Mouse (Mus musculus) C2C12 (cell line): ENCODE data around the gene Nppc. TPM values are rescaled to one million over a fixed set of nuclear protein-coding genes. Genes with fewer than 3 reads are reported as not detected.
A peak's percentile ranks its signal among the peaks of the same experiment; 100 is the strongest.

Experiments used
- H3K27me3 ChIP-seq: one replicate; pipeline ENCODE4 v1.6.1; 2011; ENCODE audit not compliant: control insufficient read depth, insufficient read depth, insufficient read length
- H3K36me3 ChIP-seq: one replicate; pipeline ENCODE4 v1.6.1; 2011; ENCODE audit not compliant: control insufficient read depth, insufficient read depth
- H3K4me3 ChIP-seq: one replicate; pipeline ENCODE4 v1.5.1; 2011; ENCODE audit warnings: mild to moderate bottlenecking, control low read depth; ENCODE audit not compliant: poor library complexity, insufficient read depth, severe bottlenecking
- H3K79me2 ChIP-seq: one replicate; pipeline ENCODE4 v1.6.1; 2011; ENCODE audit not compliant: control insufficient read depth, insufficient read depth
- H3K79me3 ChIP-seq: one replicate; pipeline ENCODE4 v1.6.1; 2011; ENCODE audit warnings: low read depth, control low read depth
- H3ac ChIP-seq: one replicate; pipeline ENCODE3; 2011; ENCODE audit warnings: low read depth; ENCODE audit not compliant: control insufficient read depth, insufficient read length
- CEBPB ChIP-seq: IDR thresholded peaks from one replicate; pipeline ENCODE4 v1.6.1; 2011; ENCODE audit warnings: low read depth, mild to moderate bottlenecking, control low read depth, moderate library complexity
- CTCF ChIP-seq: IDR thresholded peaks from one replicate; pipeline ENCODE4 v1.5.1; 2011; ENCODE audit not compliant: control insufficient read depth, insufficient read depth, insufficient read length
- FOSL1 ChIP-seq: IDR thresholded peaks from one replicate; pipeline ENCODE4 v1.8.0; 2011; ENCODE audit warnings: mild to moderate bottlenecking, low read length; ENCODE audit not compliant: poor library complexity, insufficient read depth, severe bottlenecking
- MAX ChIP-seq: IDR thresholded peaks from one replicate; pipeline ENCODE4 v1.6.1; 2011; ENCODE audit warnings: mild to moderate bottlenecking, control low read depth
- MYOD1 ChIP-seq: IDR thresholded peaks from one replicate; pipeline ENCODE4 v1.6.1; 2011; ENCODE audit warnings: low read depth; ENCODE audit not compliant: control insufficient read depth, insufficient read length
- MYOG ChIP-seq: IDR thresholded peaks from one replicate; pipeline ENCODE4 v1.6.1; 2011; ENCODE audit not compliant: control insufficient read depth, insufficient read length; ENCODE audit errors: extremely low read depth
- USF1 ChIP-seq: IDR thresholded peaks from one replicate; pipeline ENCODE4 v1.6.1; 2011; ENCODE audit warnings: low read depth, mild to moderate bottlenecking, control low read depth, moderate library complexity
- polyA plus RNA-seq: library from polyadenylated mRNA; unstranded; fragments of >200 nt; fragmentation: generic; extraction: Trizol; gene quantifications from one replicate; pipeline ENCODE4 v1.2.1, GENCODE M21; 2012; ENCODE audit warnings: missing spikeins

The Nppc gene
- polyA plus RNA-seq, 1 experiment, result not detected

DNA sequence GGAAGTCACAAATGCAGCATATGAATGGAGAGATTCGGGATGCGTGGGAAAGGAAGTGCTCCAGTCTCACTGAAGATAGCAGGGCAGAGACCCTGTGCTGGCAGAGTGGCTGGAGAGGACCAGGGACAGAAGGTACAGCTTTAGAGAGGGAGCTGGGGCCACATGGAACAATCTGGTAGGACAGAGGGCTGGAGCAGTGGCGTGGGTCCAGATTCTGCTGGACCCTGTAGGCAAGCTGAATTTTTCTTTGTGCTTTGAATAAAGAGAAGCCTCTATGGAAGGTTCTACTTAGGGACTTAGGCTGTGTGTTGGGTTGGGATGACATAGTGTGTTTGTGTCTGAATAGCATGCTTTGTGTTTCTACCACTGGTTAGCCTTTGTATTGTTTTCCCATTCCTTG is 35.1 kb upstream of the Nppc start:
- TF ChIP-seq CTCF (no peak), CEBPB (no peak), MAX (no peak), USF1 (no peak), MYOD1 (no peak), MYOG (no peak), FOSL1 (no peak)
- Histone ChIP-seq H3K79me2 (peaks cover 22% of the 10 kb centered on the region), H3K27me3 (no peaks in the 10 kb centered on the region), H3K4me3 (no peak overlapping the region), H3ac (no peak overlapping the region), H3K36me3 (no peaks in the 10 kb centered on the region), H3K79me3 (peaks cover 4% of the 10 kb centered on the region)

DNA sequence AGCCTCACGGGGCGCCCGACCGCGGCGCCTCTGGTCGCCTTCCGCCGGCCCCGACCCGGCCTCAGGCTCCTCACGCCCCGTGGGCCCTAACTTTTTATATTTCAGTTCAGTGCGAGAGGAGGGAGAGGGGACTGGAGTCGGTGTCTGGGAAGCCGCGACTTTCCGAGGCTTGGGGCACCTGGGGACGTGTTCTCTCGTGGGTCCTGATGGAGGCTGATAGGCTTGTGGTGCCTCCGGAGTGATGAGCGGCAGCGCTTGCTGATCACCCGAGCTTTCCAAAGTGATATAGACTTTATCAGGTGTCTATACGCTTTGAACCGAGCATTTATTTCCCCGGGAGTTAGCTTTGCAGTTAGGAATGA is 33.6 kb upstream of the Nppc start:
- no peaks in the 10 kb centered on the region for H3K27me3 ChIP-seq
- peaks cover 22% of the 10 kb centered on the region for H3K79me2 ChIP-seq
- H3K4me3 ChIP-seq, result peak overlapping the region; percentile 72
- H3K36me3 ChIP-seq, result no peaks in the 10 kb centered on the region
- no peak for TF ChIP-seq CTCF
- no peak for TF ChIP-seq FOSL1
- no peak for TF ChIP-seq USF1
- no peak for TF ChIP-seq MYOD1
- TF ChIP-seq CEBPB, result no peak
- TF ChIP-seq MYOG, result no peak
- TF ChIP-seq MAX, result no peak
- H3K79me3 ChIP-seq, result peaks cover 4% of the 10 kb centered on the region
- H3ac ChIP-seq, result peak overlapping the region; percentile 89

DNA sequence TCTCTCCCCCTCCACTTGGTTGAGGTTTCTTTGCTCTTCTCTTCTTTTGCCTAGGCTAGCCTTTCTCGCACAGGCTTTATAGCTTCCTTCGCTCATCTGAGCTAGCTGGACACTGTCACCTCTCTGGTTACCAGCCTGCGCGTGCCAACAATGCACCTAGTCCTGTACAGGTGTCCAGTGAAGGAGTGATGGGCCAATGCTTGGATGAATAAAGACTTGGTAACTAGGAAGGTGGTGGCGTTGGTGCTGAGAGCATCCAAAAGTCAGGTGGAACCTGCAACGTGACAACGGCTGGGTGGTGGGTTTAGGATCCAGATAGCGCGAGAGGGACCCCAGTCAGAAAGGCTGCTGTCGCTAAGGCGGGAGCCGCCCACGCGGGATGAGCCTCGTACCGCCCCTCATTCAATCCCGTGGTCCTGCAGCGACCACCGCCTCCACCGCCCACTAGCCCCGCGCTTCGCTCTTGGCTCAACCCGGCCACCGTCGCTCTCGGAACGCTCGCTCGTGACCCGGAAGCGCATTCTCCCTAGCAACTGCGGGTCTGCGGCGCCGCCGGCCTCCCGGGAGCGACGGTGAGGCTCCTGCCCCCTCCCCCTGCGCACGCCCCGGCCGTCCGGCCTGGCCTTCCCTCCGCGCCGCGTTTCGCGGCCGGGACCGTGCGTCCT is 33.1 kb upstream of the Nppc start, which contains the start of gene Dis3l2:
Gene Dis3l2 (plus strand): TSS at position 509 of the 665 bp plus-strand sequence.
- Histone ChIP-seq H3K4me3 (peak within 1 kb of the TSS; percentile 72), H3ac (peak within 1 kb of the TSS; percentile 89), H3K79me3 (peaks cover 4% of the 10 kb centered on the region), H3K79me2 (peaks cover 22% of the 10 kb centered on the region), H3K36me3 (no peaks in the 10 kb centered on the region), H3K27me3 (no peaks in the 10 kb centered on the region)
- TF ChIP-seq MYOG (no peak), FOSL1 (no peak), CEBPB (no peak), MYOD1 (no peak), MAX (peak; percentile 53), CTCF (no peak)

DNA sequence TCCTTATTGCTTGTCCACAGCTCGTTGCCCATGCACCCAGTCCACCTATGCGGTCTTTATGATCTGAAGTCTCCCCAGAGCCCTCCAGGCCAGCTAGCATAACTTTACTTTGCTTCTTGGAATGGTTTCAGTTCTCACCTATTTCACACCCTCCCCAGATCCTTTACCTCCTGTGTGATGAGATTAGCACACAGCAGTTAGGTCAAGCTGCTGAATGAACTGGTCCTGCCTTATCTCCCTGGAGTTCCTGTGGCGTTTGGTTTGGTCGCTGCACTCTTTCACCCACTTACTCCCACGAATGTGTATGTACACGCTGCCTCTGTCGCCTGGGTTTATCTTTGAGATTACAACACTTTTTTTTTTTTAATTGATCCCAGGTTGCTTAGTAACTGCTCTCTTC is 30.0 kb upstream of the Nppc start:
- TF ChIP-seq CEBPB, result no peak
- TF ChIP-seq FOSL1, result no peak
- no peak for TF ChIP-seq CTCF
- no peak for TF ChIP-seq MAX
- no peak for TF ChIP-seq USF1
- TF ChIP-seq MYOD1, result no peak
- TF ChIP-seq MYOG, result no peak

DNA sequence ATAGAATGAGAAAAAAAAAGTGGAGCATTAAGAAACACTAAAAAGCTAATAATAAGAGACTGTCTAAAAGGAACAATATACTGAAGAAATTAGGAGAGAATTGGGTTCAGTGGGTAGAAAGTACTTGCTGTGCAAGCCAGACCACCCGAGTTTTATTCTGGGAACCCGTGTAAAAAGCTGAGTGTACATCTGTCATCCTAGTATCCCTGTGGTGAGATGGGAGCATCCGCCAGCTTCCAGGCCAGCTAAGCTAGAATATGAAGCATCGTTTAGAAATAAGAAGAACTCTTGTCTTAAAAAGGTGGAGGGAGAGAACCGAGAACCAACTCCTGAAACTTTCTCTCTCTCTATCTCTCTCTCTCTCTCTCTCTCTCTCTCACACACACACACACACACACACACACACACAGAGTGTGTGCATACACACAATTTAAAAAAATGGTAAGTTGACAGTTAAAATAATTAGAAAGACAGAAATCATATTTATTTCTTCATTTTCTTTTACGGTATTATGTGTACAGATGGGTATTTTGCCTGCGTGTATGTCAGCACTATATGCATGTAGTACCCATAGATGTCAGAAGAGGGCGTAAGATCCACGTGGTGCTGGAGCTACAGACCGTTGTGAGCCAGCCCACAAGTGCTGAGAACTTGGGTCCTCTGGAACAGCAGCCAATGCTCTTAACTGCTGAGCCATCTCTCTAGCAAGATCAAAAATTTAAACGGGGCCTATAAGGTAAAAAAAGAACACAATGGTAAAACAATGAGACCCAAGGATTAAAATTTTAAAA is 29.2 kb upstream of the Nppc start:
- Histone ChIP-seq H3K36me3 (no peaks in the 10 kb centered on the region), H3K4me3 (no peak overlapping the region), H3K79me2 (peaks cover 6% of the 10 kb centered on the region), H3K27me3 (no peaks in the 10 kb centered on the region), H3ac (no peak overlapping the region), H3K79me3 (no peaks in the 10 kb centered on the region)
- TF ChIP-seq MYOD1 (no peak), CTCF (no peak), FOSL1 (no peak), CEBPB (no peak), MAX (no peak)

More for the DNA sequence above, 30.0 kb upstream of the Nppc start:
- no peak overlapping the region for H3ac ChIP-seq
- H3K79me2 ChIP-seq, result peaks cover 10% of the 10 kb centered on the region
- H3K79me3 ChIP-seq, result peaks cover 2% of the 10 kb centered on the region
- H3K36me3 ChIP-seq, result no peaks in the 10 kb centered on the region
- H3K27me3 ChIP-seq, result no peaks in the 10 kb centered on the region
- no peak overlapping the region for H3K4me3 ChIP-seq
